Mouse (Mus musculus) bone marrow, adult 2 months (tissue): ENCODE data around the gene Defb38. TPM values are rescaled to one million over a fixed set of nuclear protein-coding genes. Genes with fewer than 3 reads are reported as not detected.

ENCODE experiments used
- H3K27ac ChIP-seq: fragments of 200-500 bp; 2 replicates; pipeline ENCODE4 v1.5.1; 2012; ENCODE audit warnings: low read depth, mild to moderate bottlenecking, control low read depth, inconsistent platforms, low read length; ENCODE audit not compliant: control insufficient read depth, poor library complexity, insufficient read depth
- H3K4me1 ChIP-seq: fragments of 200-500 bp; 2 replicates; pipeline ENCODE4 v1.6.1; 2011; ENCODE audit warnings: low read length; ENCODE audit not compliant: control insufficient read depth, insufficient read depth
- H3K4me3 ChIP-seq: fragments of 200-500 bp; replicated peaks from 2 replicates; pipeline ENCODE3; 2011; ENCODE audit warnings: mild to moderate bottlenecking, low read depth, low read length, control low read depth; ENCODE audit not compliant: control insufficient read depth
- CTCF ChIP-seq: fragments of 200-500 bp; IDR thresholded peaks from 2 replicates; pipeline ENCODE4 v1.5.1; 2011; ENCODE audit warnings: low read length, control low read depth; ENCODE audit not compliant: control insufficient read depth, insufficient read depth
- POLR2A ChIP-seq: fragments of 200-500 bp; IDR thresholded peaks from 2 replicates; pipeline ENCODE4 v1.6.1; 2011; ENCODE audit warnings: low read depth, mild to moderate bottlenecking, control low read depth, low read length, borderline replicate concordance; ENCODE audit not compliant: control insufficient read depth
- WGBS: fragments of 180-500 bp; shearing (Covaris S2); methylation state at CpG from one replicate; pipeline ENCODE4 v1.1.7; 2018; 5-methylcytosine and 5-hydroxymethylcytosine counted together
- polyA plus RNA-seq: library from polyadenylated mRNA; stranded (reverse); fragments of >200 nt; gene quantifications from 2 replicates; pipeline ENCODE4 v1.2.4, GENCODE M21; 2011; ENCODE audit warnings: low replicate concordance; ENCODE audit not compliant: missing spikeins, insufficient read depth, insufficient read length

Defb38 gene
- polyA plus RNA-seq = not detected in 2 replicates

- 77% methylated on average over 1 of the region's 1 CpGs for WGBS
- H3K4me1 ChIP-seq = no peaks in the 10 kb centered on the region
Observed at GRCm38 (mm10) chr8:19026466-19026865, at the start of gene Defb38. Gene Defb38, minus strand, starts transcription at chr8:19026566.

GRCm38 (mm10) chr8:19066013-19066412 lies 39.6 kb upstream of the Defb38 start:
- H3K4me1 ChIP-seq = no peaks in the 10 kb centered on the region
- TF ChIP-seq CTCF = no peak
- no peak for TF ChIP-seq POLR2A
- H3K27ac ChIP-seq = no peak overlapping the region
- 66% methylated on average over 2 of the region's 2 CpGs for WGBS
- no peak overlapping the region for H3K4me3 ChIP-seq

More at GRCm38 (mm10) chr8:19026466-19026865, at the start of gene Defb38:
- H3K4me3 ChIP-seq = no peak within 1 kb of the TSS
- TF ChIP-seq POLR2A (no peak), CTCF (no peak)
- H3K27ac ChIP-seq = no peak within 1 kb of the TSS

- WGBS = 78% methylated on average over 1 of the region's 1 CpGs
- Histone ChIP-seq H3K4me3 (no peak within 1 kb of the TSS), H3K27ac (no peak within 1 kb of the TSS), H3K4me1 (no peaks in the 10 kb centered on the region)
- TF ChIP-seq CTCF (no peak), POLR2A (no peak)
Observed at GRCm38 (mm10) chr8:19064710-19065109, 38.3 kb upstream of the Defb38 start, which contains the start of gene Defb39. Gene Defb39, minus strand, starts transcription at chr8:19064810.

GRCm38 (mm10) chr8:19062891-19063290 lies 36.5 kb upstream of the Defb38 start:
- Histone ChIP-seq H3K4me1 (no peaks in the 10 kb centered on the region), H3K27ac (no peak overlapping the region), H3K4me3 (no peak overlapping the region)
- TF ChIP-seq POLR2A = no peak
- TF ChIP-seq CTCF = no peak

- TF ChIP-seq POLR2A (no peak), CTCF (no peak)
- H3K27ac ChIP-seq = no peak overlapping the region
- H3K4me1 ChIP-seq = no peaks in the 10 kb centered on the region
- H3K4me3 ChIP-seq = no peak overlapping the region
- 89% methylated on average over 14 of the region's 14 CpGs for WGBS
Observed at GRCm38 (mm10) chr8:19045242-19045641, 18.9 kb upstream of the Defb38 start.

Other genes starting within 250 kb of the Defb38 start
- gene Defb40, start 48.3 kb downstream of the Defb38 start, polyA plus RNA-seq = not detected in 2 replicates
- not detected in 2 replicates for gene Defb37, start 35.5 kb downstream of the Defb38 start, polyA plus RNA-seq
- gene Defb39, start 38.2 kb upstream of the Defb38 start, polyA plus RNA-seq = not detected in 2 replicates
- gene Defb12, start 88.3 kb upstream of the Defb38 start, polyA plus RNA-seq = not detected in 2 replicates
- gene Defb34, start 97.2 kb upstream of the Defb38 start, polyA plus RNA-seq = not detected in 2 replicates
- not detected in 2 replicates for gene Gm45826, start 114.2 kb upstream of the Defb38 start, polyA plus RNA-seq
- not detected in 2 replicates for gene Defb14, start 167.8 kb upstream of the Defb38 start, polyA plus RNA-seq
- gene Defb4, start 172.1 kb upstream of the Defb38 start, polyA plus RNA-seq = not detected in 2 replicates
- not detected in 2 replicates for gene Defb6, start 198.9 kb upstream of the Defb38 start, polyA plus RNA-seq
- not detected in 2 replicates for gene Defb46, start 213.3 kb upstream of the Defb38 start, polyA plus RNA-seq
- gene Defb5, start 221.0 kb upstream of the Defb38 start, polyA plus RNA-seq = not detected in 2 replicates